Mouse (Mus musculus) olfactory bulb, adult 2 months (tissue): Measurements from ENCODE around the gene Pdzd9.

Experiments
- CTCF ChIP-seq: fragments of 200-500 bp; IDR thresholded peaks from 2 replicates; pipeline ENCODE4 v1.5.1; 2012; ENCODE audit warnings: low read depth, mild to moderate bottlenecking, low read length, moderate library complexity; ENCODE audit not compliant: insufficient read depth
- POLR2A ChIP-seq: fragments of 200-500 bp; IDR thresholded peaks from 2 replicates; pipeline ENCODE4 v1.6.1; 2012; ENCODE audit warnings: mild to moderate bottlenecking, low read depth, low read length, moderate library complexity; ENCODE audit not compliant: insufficient read depth

- no peak for TF ChIP-seq CTCF
- no peak for TF ChIP-seq POLR2A
These were observed 47.1 kb upstream of the Pdzd9 start for GRCm38 (mm10) chr7:120717261-120717660.
